Mouse (Mus musculus): ENCODE results near the gene Tead1. TPM values are rescaled to one million over a fixed set of nuclear protein-coding genes. Genes with fewer than 3 reads are reported as not detected.

Gene Tead1
- total RNA-seq, 4 experiments from 2014 or later: 73.4 to 82.7 (median 78.7) TPM

- DNase-seq: no peak
These were observed 100.5 kb downstream of the Tead1 start for GRCm38 (mm10) chr7:112779636-112780035.

GRCm38 (mm10) chr7:112780910-112781309, 101.8 kb downstream of the Tead1 start:
- no peak for DNase-seq

GRCm38 (mm10) chr7:112781987-112782386, 102.9 kb downstream of the Tead1 start:
- DNase-seq: no peak

- no peak for DNase-seq
These were observed 105.2 kb downstream of the Tead1 start for GRCm38 (mm10) chr7:112784278-112784677.

GRCm38 (mm10) chr7:112785271-112785670, 106.2 kb downstream of the Tead1 start:
- DNase-seq: no peak

- DNase-seq: peak; percentile 54
These were observed 107.6 kb downstream of the Tead1 start for GRCm38 (mm10) chr7:112786556-112787225.

- no peak for DNase-seq
These were observed 108.2 kb downstream of the Tead1 start for GRCm38 (mm10) chr7:112787281-112787680.

- no peak for DNase-seq
These were observed 109.2 kb downstream of the Tead1 start for GRCm38 (mm10) chr7:112788321-112788751.

- DNase-seq: no peak
These were observed 110.6 kb downstream of the Tead1 start for GRCm38 (mm10) chr7:112789693-112790092.

- DNase-seq: no peak
These were observed 111.2 kb downstream of the Tead1 start for GRCm38 (mm10) chr7:112790334-112790733.

- no peak for DNase-seq
These were observed 113.6 kb downstream of the Tead1 start for GRCm38 (mm10) chr7:112792679-112793078.

- DNase-seq: no peak
These were observed 114.8 kb downstream of the Tead1 start for GRCm38 (mm10) chr7:112793903-112794302.

GRCm38 (mm10) chr7:112794481-112794880, 115.4 kb downstream of the Tead1 start:
- DNase-seq: no peak

GRCm38 (mm10) chr7:112797526-112798321, 118.6 kb downstream of the Tead1 start:
- DNase-seq: no peak

- DNase-seq: no peak
These were observed 122.6 kb downstream of the Tead1 start for GRCm38 (mm10) chr7:112801706-112802105.

GRCm38 (mm10) chr7:112806718-112807400, 127.7 kb downstream of the Tead1 start:
- DNase-seq: no peak

GRCm38 (mm10) chr7:112807401-112807751, 128.3 kb downstream of the Tead1 start:
- peak; percentile 31 for DNase-seq

- no peak for DNase-seq
These were observed 131.6 kb downstream of the Tead1 start for GRCm38 (mm10) chr7:112810752-112811151.

GRCm38 (mm10) chr7:112812037-112812775, 133.1 kb downstream of the Tead1 start:
- DNase-seq: no peak

GRCm38 (mm10) chr7:112813163-112813562, 134.0 kb downstream of the Tead1 start:
- DNase-seq: no peak

- DNase-seq: peak; percentile 58
These were observed 134.7 kb downstream of the Tead1 start for GRCm38 (mm10) chr7:112813731-112814306.

GRCm38 (mm10) chr7:112816016-112816415, 136.9 kb downstream of the Tead1 start:
- no peak for DNase-seq

Measured in adrenal gland, adult 8-10 months (tissue).